Mouse (Mus musculus) splenic B cell, adult 2 months (primary cell): ENCODE results near the gene Vmn2r124.
"Not testable (repeated sequence)": the region's sequence is repeated elsewhere in the genome, so short reads cannot be mapped to it uniquely, and the experiment has no call there.

Source experiments
- DNase-seq: peaks from one replicate; pipeline ENCODE4 v3.0.0-alpha.2; 2011; ENCODE audit warnings: low read depth, low spot score
- H3K27me3 ChIP-seq: 2 replicates; pipeline ENCODE4 v1.6.1; 2012; ENCODE audit warnings: mild to moderate bottlenecking, low read length, moderate library complexity, mixed read lengths; ENCODE audit not compliant: control insufficient read depth, poor library complexity, insufficient read depth, severe bottlenecking
- H3K36me3 ChIP-seq: 2 replicates; pipeline ENCODE4 v1.6.1; 2012; ENCODE audit warnings: mild to moderate bottlenecking, low read length, moderate library complexity, mixed read lengths; ENCODE audit not compliant: control insufficient read depth, poor library complexity, insufficient read depth, severe bottlenecking

Vmn2r124 gene

DNA sequence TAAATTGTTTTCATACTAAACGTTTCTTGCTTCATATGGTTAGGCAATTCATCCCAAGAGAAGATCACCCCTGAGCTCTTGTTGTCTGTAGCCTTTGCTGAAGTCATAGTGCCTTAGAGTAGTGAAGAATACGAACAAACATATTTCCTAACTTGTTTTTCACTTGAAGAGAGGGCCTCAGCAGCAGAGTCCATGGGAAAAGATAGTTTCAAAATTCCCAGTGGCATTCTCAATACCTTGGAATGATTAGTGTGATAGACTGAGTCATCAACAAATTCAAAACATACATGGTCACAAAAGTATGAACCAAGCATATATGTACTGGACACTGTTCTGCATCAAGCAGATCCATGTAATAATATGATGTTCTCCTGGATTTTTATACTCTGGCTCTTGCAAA lies at the start of gene Vmn2r124:
Vmn2r124 (plus strand) TSS at position 301 of the 400 bp plus-strand sequence.
- DNase-seq = no peak
- no peaks in the 10 kb centered on the region for H3K36me3 ChIP-seq
- no peaks in the 10 kb centered on the region for H3K27me3 ChIP-seq

DNA sequence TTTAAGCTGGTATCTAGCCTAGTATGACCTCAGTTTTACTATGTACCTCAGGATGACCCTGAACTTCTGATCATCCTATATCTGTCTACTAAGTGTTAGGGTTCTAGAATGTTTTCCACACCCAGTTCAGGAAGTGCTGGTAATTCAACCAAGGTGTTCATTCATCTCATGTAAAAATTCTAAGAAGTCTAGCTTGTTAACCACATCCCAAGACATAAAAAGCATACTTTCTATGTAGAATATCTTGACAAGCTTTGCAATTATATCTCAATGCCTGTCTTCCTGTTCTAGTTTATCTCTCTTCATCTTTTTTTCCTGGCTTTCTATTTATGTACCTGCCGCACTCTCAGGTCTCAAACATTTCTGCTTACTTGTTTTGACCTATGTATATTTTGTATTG lies 44.5 kb upstream of the Vmn2r124 start:
- Histone ChIP-seq H3K27me3 (no peaks in the 10 kb centered on the region), H3K36me3 (no peaks in the 10 kb centered on the region)
- DNase-seq = no peak

DNA sequence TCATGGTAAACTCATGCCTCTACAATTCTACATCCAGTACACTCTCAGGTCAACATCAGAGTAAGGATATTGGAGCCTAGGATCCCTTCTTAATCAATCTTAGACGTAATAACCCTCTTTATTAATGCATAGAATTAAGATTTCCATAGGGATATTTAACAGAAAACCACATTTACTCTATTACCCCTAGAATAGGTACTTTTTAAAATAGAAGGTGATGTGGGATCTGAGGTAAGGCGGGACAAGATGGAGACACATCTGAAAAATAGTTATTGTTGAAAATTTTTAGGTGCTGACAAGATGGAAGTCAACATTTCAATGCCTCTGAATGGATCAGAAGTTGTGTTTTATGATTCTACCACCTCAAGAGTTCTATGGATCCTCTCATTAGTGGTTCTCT lies 27.8 kb upstream of the Vmn2r124 start, which contains the start of gene Fpr-rs4:
Fpr-rs4 (plus strand) TSS at position 301 of the 400 bp plus-strand sequence.
- Histone ChIP-seq H3K36me3 (no peaks in the 10 kb centered on the region), H3K27me3 (no peaks in the 10 kb centered on the region)
- no peak for DNase-seq

DNA sequence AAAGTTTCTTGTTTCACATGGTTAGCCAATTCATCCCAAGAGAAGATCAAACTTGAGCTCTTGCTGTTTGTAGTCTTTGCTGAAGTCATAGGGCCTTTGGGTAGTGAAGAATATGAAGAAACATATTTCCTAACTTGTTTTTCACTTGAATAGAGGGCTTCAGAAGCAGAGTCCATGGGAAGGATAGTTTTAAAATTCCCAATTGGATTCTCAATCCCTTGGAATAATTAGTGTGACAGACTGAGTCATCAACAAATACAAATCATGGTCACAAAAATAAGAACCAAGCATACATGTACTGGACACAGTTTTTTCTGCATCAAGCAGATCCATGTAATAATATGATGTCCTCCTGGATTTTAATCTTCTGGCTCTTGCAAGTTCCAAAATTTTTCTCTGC lies 35.5 kb downstream of the Vmn2r124 start, which contains the start of gene Vmn2r91:
Vmn2r91 (plus strand) TSS at position 301 of the 400 bp plus-strand sequence.
- DNase-seq, H3K27me3 ChIP-seq, H3K36me3 ChIP-seq: not testable (repeated sequence)

DNA sequence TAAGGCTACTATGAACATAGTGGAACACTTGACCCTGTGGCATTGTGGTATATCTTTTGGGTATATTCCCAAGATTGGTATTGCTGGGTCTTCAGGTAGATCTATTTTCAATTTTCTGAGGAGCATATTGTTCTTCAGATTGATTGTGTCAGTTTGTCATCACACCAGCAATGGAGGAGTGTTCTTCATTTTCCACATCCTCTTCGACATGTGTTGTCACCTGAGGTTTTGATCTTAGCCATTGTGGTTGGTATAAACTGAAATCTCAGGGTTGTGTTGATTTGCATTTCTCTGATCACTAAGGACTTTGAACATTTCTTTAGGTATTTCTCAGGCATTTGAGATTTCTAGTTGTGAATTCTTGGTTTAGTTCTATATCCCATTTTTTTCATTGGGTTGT lies 46.4 kb downstream of the Vmn2r124 start:
- not testable (repeated sequence) for H3K27me3 ChIP-seq, DNase-seq

DNA sequence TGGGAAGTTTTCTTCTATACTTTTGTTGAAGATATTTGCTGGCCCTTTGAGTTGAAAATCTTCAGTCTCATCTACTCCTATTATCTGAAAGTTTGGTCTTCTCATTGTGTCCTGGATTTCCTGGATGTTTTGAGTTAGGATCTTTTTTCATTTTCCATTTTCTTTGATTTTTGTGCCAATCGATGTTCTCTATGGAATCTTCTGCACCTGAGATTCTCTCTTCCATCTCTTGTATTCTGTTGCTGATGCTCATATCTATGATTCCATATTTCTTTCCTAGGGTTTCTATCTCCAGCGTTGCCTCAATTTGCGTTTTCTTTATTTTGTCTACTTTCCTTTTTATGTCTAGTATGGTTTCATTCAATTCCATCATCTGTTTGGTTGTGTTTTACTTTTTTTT lies 53.0 kb downstream of the Vmn2r124 start:
- not testable (repeated sequence) for H3K36me3 ChIP-seq, DNase-seq, H3K27me3 ChIP-seq

More for the DNA sequence above, 46.4 kb downstream of the Vmn2r124 start:
- H3K36me3 ChIP-seq = not testable (repeated sequence)
